Comparison of ENCODE assay signal across 8 mouse cellular contexts in the genomic region with DNA sequence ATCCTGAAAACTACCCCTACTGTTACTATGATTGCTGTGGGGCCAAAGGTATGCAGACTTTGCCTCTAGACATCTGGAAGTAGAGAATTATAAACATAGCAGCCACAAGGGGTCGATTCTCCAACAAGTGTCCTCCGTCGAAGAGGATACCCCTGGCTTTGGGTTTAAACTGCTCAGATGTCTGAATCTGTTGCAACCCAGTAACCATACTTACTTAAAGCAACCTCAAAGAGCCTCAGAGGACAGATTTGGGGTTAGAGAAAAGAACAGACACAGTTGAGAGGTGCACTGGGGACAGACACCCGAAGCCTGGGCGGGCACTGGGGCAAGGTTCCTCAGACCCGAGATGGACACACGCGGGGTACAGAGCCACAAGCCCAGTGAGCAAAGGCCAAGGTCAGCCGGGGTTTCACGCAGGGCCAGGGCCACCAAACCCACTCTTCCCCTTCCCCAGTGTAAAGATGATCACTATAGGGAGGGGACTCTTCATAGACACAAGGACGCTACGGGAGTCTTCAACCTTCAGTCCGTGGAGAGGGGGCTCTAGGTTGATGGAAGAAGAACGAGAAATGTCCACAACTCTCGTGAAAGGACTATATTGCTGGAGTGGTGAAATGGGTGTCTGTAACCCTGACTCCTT. TPM values are rescaled to one million over a fixed set of nuclear protein-coding genes. Genes with fewer than 3 reads are reported as not detected.
A peak's percentile ranks its signal among the peaks of the same experiment; 100 is the strongest.
DNase-seq lines count a peak whose midpoint lies in the region; ATAC-seq and TF ChIP-seq lines count a peak whose summit lies in the region.

No protein-coding gene starts in this region.

- peak; percentile 75 for DNase-seq in 3T3-L1 (ENCODE audit: low read depth, low spot score)
- DNase-seq in MEL-GATA-1-ER (ENCODE audit: extremely low read depth, low read depth) = peak; percentile 6
- peak; percentile 22 for DNase-seq in induced T-regulatory cell, adult 2 months (ENCODE audit: low read depth)
- peak; percentile 42 for DNase-seq in liver, postnatal 0 days
- no peak for DNase-seq in left cerebral cortex, adult 9 months (ENCODE audit: low spot score in 2 of 2)
- no peak for DNase-seq in layer of hippocampus, postnatal 36 days

- peaks cover 41% of the 10 kb centered on the region for H3K4me1 ChIP-seq in erythroblast, embryonic 14.5 days (ENCODE audit: control insufficient read depth)
- H3K4me1 ChIP-seq in liver, postnatal 0 days (ENCODE audit: insufficient read depth) = peaks cover 35% of the 10 kb centered on the region
- H3K4me1 ChIP-seq in olfactory bulb, adult 2 months (ENCODE audit: control insufficient read depth, insufficient read depth, low read length) = peaks cover 12% of the 10 kb centered on the region; the same call in 1 of the 2 replicates

- H3K9ac ChIP-seq in liver, postnatal 0 days (replicated peaks) = peak overlapping the region; percentile 99

- peak overlapping the region; percentile 82 for H3K4me2 ChIP-seq in liver, postnatal 0 days (ENCODE audit: low read depth, low read length)

- TF ChIP-seq POLR2A in olfactory bulb, adult 2 months (IDR thresholded peaks at IDR 0.05; ENCODE audit: insufficient read depth, low read depth, low read length) = no peak

- no peaks in the 10 kb centered on the region; the same call in 1 of the 2 replicates for H3K27me3 ChIP-seq in erythroblast, embryonic 14.5 days (ENCODE audit: control insufficient read depth)
- H3K27me3 ChIP-seq in liver, postnatal 0 days (ENCODE audit: insufficient read depth, low read length) = no peaks in the 10 kb centered on the region

- peak overlapping the region; percentile 95 for H3K4me3 ChIP-seq in erythroblast, embryonic 14.5 days (replicated peaks)
- H3K4me3 ChIP-seq in liver, postnatal 0 days (ENCODE audit: low read depth, low read length) = peak overlapping the region; percentile 99
- H3K4me3 ChIP-seq in olfactory bulb, adult 2 months (ENCODE audit: insufficient read depth, low read depth, low read length) = peak overlapping the region; percentile 91

- peaks cover 16% of the 10 kb centered on the region for H3K36me3 ChIP-seq in erythroblast, embryonic 14.5 days (ENCODE audit: control insufficient read depth)
- H3K36me3 ChIP-seq in liver, postnatal 0 days (replicated peaks; ENCODE audit: insufficient read depth, low read length) = peaks cover 7% of the 10 kb centered on the region; the same call in 1 of the 2 replicates

- no peak for TF ChIP-seq EP300 in liver, postnatal 0 days (IDR thresholded peaks at IDR 0.05; ENCODE audit: low read depth)

- 11% methylated on average over 15 of the region's 15 CpGs for WGBS in liver, postnatal 0 days (ENCODE audit: insufficient replicate concordance)
- WGBS in olfactory bulb, adult 2 months = 22% methylated on average over 15 of the region's 15 CpGs

- H3K9me3 ChIP-seq in erythroblast, embryonic 14.5 days (ENCODE audit: control insufficient read depth, low read length) = no peaks in the 10 kb centered on the region
- H3K9me3 ChIP-seq in liver, postnatal 0 days (ENCODE audit: low read length) = no peaks in the 10 kb centered on the region

- peak overlapping the region; percentile 96 for H3K27ac ChIP-seq in liver, postnatal 0 days (ENCODE audit: low read depth)
- no peak overlapping the region for H3K27ac ChIP-seq in olfactory bulb, adult 2 months (ENCODE audit: insufficient read depth, low read depth, low read length)

- ATAC-seq in liver, postnatal 0 days = no peak

- peak; percentile 26; the same call in 1 of the 2 replicates for TF ChIP-seq CTCF in liver, postnatal 0 days (IDR thresholded peaks at IDR 0.05; ENCODE audit: low read depth)
- TF ChIP-seq CTCF in olfactory bulb, adult 2 months (IDR thresholded peaks at IDR 0.05; ENCODE audit: insufficient read depth, low read depth, low read length) = no peak

RNA-seq across cellular contexts. Expression of a gene that starts 1.1 kb away (rescaled TPM):
- 0.05 and 0.16 TPM in 2 replicates for polyA plus RNA-seq in erythroblast, embryonic 14.5 days (2012)
- polyA plus RNA-seq in liver, postnatal 0 days (2015; fragmentation: Nextera tagmentation; extraction: Ambion mirVana) = 28.9 and 31.3 TPM in 2 replicates
- 62.6 and 277 TPM in 2 replicates for polyA plus RNA-seq in olfactory bulb, adult 2 months (2012; ENCODE audit: insufficient read depth, insufficient read length, low replicate concordance, missing spikeins)
- 10 to 100 TPM; 46.9 to 50.3 TPM for total RNA-seq in layer of hippocampus, postnatal 36 days (2021)

Comparison
In these comparisons a context has a peak if more than half of its experiments do, and no peak if none do; other contexts are left out.
1. DNase-seq: peak in 3T3-L1 (single experiment), MEL-GATA-1-ER (single experiment), induced T-regulatory cell, adult 2 months (single experiment) and liver, postnatal 0 days (single experiment); none in left cerebral cortex, adult 9 months (0 of 2) and layer of hippocampus, postnatal 36 days (0 of 2).
2. RNA of a gene that starts 1.1 kb away (polyA plus RNA-seq): 62.6 to 277 TPM in olfactory bulb, adult 2 months and 28.9 to 31.3 TPM in liver, postnatal 0 days; 0.05 to 0.16 TPM in erythroblast, embryonic 14.5 days; every median in the first group is over 10 times any median in the second.
3. Peak in every context shown above with its lines, with median percentiles within 50 percentile points of each other: H3K4me3 ChIP-seq.